Mouse (Mus musculus) liver, embryonic 16.5 days (tissue): ENCODE results near the gene Lats2. TPM values are rescaled to one million over a fixed set of nuclear protein-coding genes. Genes with fewer than 3 reads are reported as not detected.

Source experiments
- ATAC-seq: fragments of 200-750 bp; cut with Nextera tagmentation; 2 replicates; pipeline ENCODE4 v1.8.0; 2017; ENCODE audit warnings: low read depth, mild to moderate bottlenecking, moderate number of reproducible peaks, moderate library complexity
- H3K27ac ChIP-seq: fragments of 300-500 bp; sonication (generic); 2 replicates; pipeline ENCODE4 v1.5.1; 2014; ENCODE audit warnings: mild to moderate bottlenecking, low read length
- H3K27me3 ChIP-seq: fragments of 300-500 bp; sonication (generic); 2 replicates; pipeline ENCODE4 v1.6.1; 2014; ENCODE audit warnings: low read depth, low read length, mixed read lengths; ENCODE audit not compliant: control insufficient read depth, insufficient read depth
- H3K36me3 ChIP-seq: fragments of 300-500 bp; sonication (generic); 2 replicates; pipeline ENCODE4 v1.6.1; 2014; ENCODE audit warnings: mild to moderate bottlenecking; ENCODE audit not compliant: control insufficient read depth, insufficient read depth
- H3K4me1 ChIP-seq: fragments of 300-500 bp; sonication (generic); 2 replicates; pipeline ENCODE4 v1.6.1; 2014; ENCODE audit warnings: low read depth, low read length, mixed read lengths; ENCODE audit not compliant: control insufficient read depth
- H3K4me2 ChIP-seq: fragments of 300-500 bp; sonication (generic); 2 replicates; pipeline ENCODE4 v1.6.1; 2014; ENCODE audit warnings: low read depth, low read length, mixed read lengths
- H3K4me3 ChIP-seq: fragments of 300-500 bp; sonication (generic); 2 replicates; pipeline ENCODE4 v1.5.1; 2014; ENCODE audit warnings: low read depth, mild to moderate bottlenecking, low read length
- H3K9ac ChIP-seq: fragments of 300-500 bp; sonication (generic); 2 replicates; pipeline ENCODE4 v1.6.1; 2014; ENCODE audit warnings: low read depth, low read length
- H3K9me3 ChIP-seq: fragments of 300-500 bp; sonication (generic); replicated peaks from 2 replicates; pipeline ENCODE4 v1.6.1; 2016; ENCODE audit warnings: low read length; ENCODE audit not compliant: control insufficient read depth
- WGBS: fragments of 180-500 bp; shearing (Covaris S2); extraction: QIAGEN DNeasy Blood & Tissue Kit; methylation state at CpG from one replicate; pipeline ENCODE4 v1.1.7; 2014; ENCODE audit not compliant: insufficient replicate concordance; 5-methylcytosine and 5-hydroxymethylcytosine counted together
- polyA plus RNA-seq: library from polyadenylated mRNA; unstranded; fragments of >200 nt; fragmentation: Nextera tagmentation; extraction: Ambion mirVana; gene quantifications from 2 replicates; pipeline ENCODE4 v1.2.1, GENCODE M21; 2015

Lats2 gene
- polyA plus RNA-seq, 1 experiment from 2014 or later, result 6.1 TPM

DNA sequence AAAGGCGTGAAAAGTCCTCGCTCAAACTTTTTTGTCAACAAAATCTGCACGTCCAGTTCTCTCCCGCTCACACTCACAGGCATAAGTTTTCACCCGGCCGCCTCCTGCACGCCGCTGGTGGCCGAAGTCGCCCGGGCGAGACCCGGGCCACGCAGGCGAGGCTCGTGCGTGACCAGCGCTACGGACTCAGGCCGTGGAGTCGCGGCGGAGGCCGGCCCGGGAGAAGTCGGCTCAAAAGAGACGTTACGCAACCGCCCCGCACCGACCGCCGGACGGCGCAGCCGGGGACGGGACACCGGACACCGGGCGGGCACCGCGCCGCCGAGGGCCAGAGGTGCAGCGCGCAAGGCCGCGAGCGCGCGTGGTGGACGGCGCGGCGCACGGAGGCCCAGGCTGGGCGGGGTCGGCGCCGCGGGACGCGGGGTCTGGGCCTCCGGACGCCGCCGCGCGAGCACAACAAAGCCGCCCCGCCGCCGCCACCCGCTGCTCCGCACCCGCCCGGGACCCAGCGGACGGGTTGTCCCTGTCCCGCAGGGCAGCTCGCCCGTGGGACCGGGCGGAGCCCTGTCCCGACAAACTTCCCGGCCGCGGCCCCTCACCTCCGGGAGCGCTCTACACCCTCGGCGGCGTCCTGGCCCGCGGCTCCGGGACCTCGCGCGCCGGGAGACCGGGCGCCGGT is 12.8 kb downstream of the Lats2 start:
- peak overlapping the region; percentile 83 for H3K4me3 ChIP-seq
- H3K27me3 ChIP-seq, result peaks cover 15% of the 10 kb centered on the region
- WGBS, result under 1% methylated on average over 96 of the region's 103 CpGs
- H3K27ac ChIP-seq, result peak overlapping the region; percentile 85
- H3K9ac ChIP-seq, result peak overlapping the region; percentile 86
- peak overlapping the region; percentile 89 for H3K4me2 ChIP-seq
- H3K4me1 ChIP-seq, result peaks cover 36% of the 10 kb centered on the region
- no peaks in the 10 kb centered on the region for H3K36me3 ChIP-seq
- H3K9me3 ChIP-seq, result no peaks in the 10 kb centered on the region
- peak; percentile 63 for ATAC-seq

GRCm38 (mm10) chr14:57744547-57744946 is 13.6 kb downstream of the Lats2 start:
- Histone ChIP-seq H3K27ac (no peak overlapping the region), H3K4me2 (peak overlapping the region; percentile 89), H3K9ac (no peak overlapping the region), H3K4me1 (peaks cover 28% of the 10 kb centered on the region), H3K36me3 (no peaks in the 10 kb centered on the region), H3K9me3 (no peaks in the 10 kb centered on the region), H3K27me3 (peaks cover 15% of the 10 kb centered on the region), H3K4me3 (peak overlapping the region; percentile 83)
- no peak for ATAC-seq
- WGBS, result 6% methylated on average over 8 of the region's 8 CpGs

DNA sequence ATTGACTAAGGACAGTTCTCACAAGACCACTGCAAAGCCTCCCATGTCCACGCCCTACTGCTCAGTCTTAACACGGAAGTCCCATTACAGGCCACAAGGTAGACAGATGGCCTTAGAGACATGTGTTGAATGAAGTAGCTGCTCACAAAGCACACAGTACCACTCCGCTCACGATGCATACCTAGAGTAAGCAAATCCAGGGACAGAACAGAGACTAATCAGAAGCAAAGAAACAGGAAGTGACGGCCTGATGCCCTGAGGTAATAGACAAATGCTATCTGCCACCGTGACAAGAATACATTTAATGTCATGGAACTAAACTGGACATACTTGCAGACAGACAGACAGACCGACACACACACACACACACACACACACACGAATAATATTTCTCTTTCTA is 17.5 kb downstream of the Lats2 start:
- Histone ChIP-seq H3K36me3 (no peaks in the 10 kb centered on the region), H3K9ac (no peak overlapping the region), H3K9me3 (no peaks in the 10 kb centered on the region), H3K4me2 (no peak overlapping the region), H3K4me1 (peaks cover 14% of the 10 kb centered on the region; the same call in 1 of the 2 replicates), H3K4me3 (no peak overlapping the region), H3K27ac (no peak overlapping the region), H3K27me3 (peaks cover 15% of the 10 kb centered on the region)
- no peak for ATAC-seq
- 62% methylated on average over 8 of the region's 8 CpGs for WGBS

DNA sequence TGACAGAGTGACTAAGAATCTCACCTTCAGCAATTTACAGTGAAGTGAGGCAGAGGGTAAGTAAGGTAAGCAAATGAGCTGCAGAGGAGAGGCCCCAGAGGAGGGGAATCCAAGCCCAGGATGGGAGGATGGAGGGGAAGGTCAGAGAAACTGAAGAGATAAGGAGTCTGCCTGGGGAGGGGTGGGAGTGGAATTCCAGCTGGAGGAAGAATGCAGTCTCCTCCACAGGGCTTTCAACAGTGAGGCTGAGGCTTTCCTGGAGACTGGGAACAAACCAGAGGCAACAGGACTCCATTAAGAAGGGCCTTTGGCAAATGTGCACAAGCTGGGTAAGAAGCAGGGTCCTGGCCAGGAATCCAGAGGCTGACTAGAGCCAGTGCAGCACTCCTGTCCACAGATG is 21.1 kb downstream of the Lats2 start:
- Histone ChIP-seq H3K27me3 (no peaks in the 10 kb centered on the region), H3K4me3 (no peak overlapping the region), H3K36me3 (no peaks in the 10 kb centered on the region), H3K9me3 (no peaks in the 10 kb centered on the region), H3K27ac (no peak overlapping the region), H3K4me2 (no peak overlapping the region), H3K9ac (no peak overlapping the region), H3K4me1 (peaks cover 4% of the 10 kb centered on the region; the same call in 1 of the 2 replicates)
- no peak for ATAC-seq

DNA sequence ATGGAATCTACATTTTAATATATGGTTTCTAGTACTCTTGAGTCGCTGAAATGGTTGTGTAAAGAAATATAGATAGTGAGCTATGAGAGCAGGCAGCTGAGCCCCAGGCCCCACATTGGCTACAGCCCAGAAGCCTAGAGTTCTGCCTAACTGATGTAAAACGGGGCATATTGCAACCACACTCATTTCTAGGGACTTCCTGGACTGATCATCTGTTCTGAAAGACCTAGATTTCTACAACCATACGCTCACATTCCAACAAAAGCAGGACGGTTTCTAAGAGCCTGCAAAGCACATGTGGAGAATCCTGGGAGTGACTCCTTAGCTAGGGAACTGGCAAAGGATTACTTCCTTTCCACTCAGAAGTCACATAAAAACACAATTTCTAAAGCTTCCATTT is 22.0 kb downstream of the Lats2 start:
- Histone ChIP-seq H3K4me2 (no peak overlapping the region), H3K4me3 (no peak overlapping the region), H3K4me1 (peaks cover 1% of the 10 kb centered on the region; the same call in 1 of the 2 replicates), H3K9ac (no peak overlapping the region), H3K27ac (no peak overlapping the region), H3K27me3 (no peaks in the 10 kb centered on the region), H3K9me3 (no peaks in the 10 kb centered on the region), H3K36me3 (no peaks in the 10 kb centered on the region)
- 48% methylated on average over 4 of the region's 4 CpGs for WGBS
- ATAC-seq, result no peak

DNA sequence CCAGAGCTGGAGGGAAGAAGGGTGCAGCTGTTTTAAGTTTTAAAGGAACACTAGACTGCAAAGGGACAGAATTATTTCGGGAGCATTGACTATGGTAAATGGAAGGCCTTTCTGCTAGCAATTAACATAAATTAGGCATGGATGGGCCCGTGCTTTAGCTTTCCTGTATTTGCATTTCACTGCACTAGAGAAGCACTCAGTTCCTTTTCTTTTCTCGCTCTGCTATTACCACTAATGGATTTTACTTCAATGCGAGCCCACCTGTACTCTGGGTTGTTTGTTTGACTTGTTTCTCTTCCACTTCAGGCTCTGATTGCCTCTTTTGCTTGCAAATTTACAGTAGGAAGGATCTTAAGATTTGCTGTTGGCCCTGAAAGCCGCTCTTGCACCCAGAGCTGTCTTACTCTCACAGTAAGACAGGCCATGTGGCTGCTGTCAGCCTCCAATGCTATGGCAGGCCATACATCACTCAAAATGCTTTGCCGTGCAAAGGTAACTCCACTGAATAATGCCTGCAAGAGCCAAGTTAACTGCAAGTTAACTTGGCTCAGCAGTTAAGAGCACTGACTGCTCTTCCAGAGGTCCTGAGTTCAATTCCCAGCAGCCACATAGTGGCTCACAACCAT is 25.4 kb downstream of the Lats2 start:
- WGBS, result 76% methylated on average over 6 of the region's 6 CpGs
- Histone ChIP-seq H3K27me3 (no peaks in the 10 kb centered on the region), H3K9me3 (no peaks in the 10 kb centered on the region), H3K27ac (no peak overlapping the region), H3K9ac (no peak overlapping the region), H3K36me3 (no peaks in the 10 kb centered on the region), H3K4me3 (no peak overlapping the region), H3K4me2 (no peak overlapping the region), H3K4me1 (peaks cover 11% of the 10 kb centered on the region)
- ATAC-seq, result no peak

DNA sequence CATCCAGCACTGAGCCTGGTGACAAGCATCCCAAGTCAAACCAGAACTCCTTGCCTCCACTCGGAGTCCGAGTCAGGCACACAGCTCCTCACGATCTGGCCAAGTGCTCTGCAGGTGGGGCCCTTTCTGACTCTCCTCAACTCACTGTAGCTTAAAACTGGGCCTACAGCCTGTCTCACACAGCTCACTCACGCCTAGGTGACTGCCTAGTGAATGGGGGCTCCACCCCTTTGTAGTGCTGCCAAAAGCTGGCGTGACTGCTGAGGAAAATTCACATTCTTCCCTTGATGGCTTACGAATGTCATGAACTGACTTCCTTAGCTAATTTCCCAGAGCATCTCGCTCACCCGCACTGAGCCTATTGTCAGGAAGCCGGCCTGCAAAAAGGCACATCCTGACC is 27.7 kb downstream of the Lats2 start:
- no peak for ATAC-seq
- Histone ChIP-seq H3K27me3 (no peaks in the 10 kb centered on the region), H3K9ac (no peak overlapping the region), H3K4me2 (no peak overlapping the region), H3K27ac (no peak overlapping the region), H3K9me3 (no peaks in the 10 kb centered on the region), H3K4me1 (peaks cover 11% of the 10 kb centered on the region), H3K36me3 (no peaks in the 10 kb centered on the region), H3K4me3 (no peak overlapping the region)
- WGBS, result 58% methylated on average over 9 of the region's 9 CpGs

GRCm38 (mm10) chr14:57729975-57730499 is 28.2 kb downstream of the Lats2 start:
- ATAC-seq, result peak; percentile 62
- 32% methylated on average over 5 of the region's 5 CpGs for WGBS
- Histone ChIP-seq H3K4me2 (no peak overlapping the region), H3K9me3 (no peaks in the 10 kb centered on the region), H3K9ac (no peak overlapping the region), H3K4me3 (no peak overlapping the region), H3K4me1 (peaks cover 11% of the 10 kb centered on the region), H3K27me3 (no peaks in the 10 kb centered on the region), H3K27ac (peak overlapping the region; percentile 18; the same call in 1 of the 2 replicates), H3K36me3 (no peaks in the 10 kb centered on the region)

DNA sequence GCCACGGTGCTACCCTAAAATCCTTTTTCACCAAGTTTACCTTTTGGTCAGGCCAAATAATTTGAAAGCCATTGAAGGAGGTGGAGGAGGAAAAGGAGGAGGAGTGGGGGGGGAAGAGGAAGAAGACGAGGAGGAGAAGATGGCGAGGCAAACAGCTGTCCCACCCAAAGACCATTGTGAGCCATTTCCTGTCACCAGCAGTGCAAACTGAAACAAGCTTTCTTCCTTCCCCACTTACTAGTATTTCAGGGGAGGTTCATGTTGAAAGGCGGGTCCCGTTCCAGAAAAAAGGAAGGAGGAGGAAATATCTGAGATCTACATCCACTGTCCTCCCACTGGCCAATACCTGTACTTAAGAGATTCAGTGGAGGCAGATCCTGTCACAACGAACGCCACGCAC is 28.8 kb downstream of the Lats2 start:
- H3K4me2 ChIP-seq, result no peak overlapping the region
- WGBS, result 40% methylated on average over 8 of the region's 8 CpGs
- H3K4me1 ChIP-seq, result peaks cover 11% of the 10 kb centered on the region
- ATAC-seq, result no peak
- H3K9me3 ChIP-seq, result no peaks in the 10 kb centered on the region
- no peaks in the 10 kb centered on the region for H3K27me3 ChIP-seq
- no peak overlapping the region for H3K4me3 ChIP-seq
- H3K36me3 ChIP-seq, result no peaks in the 10 kb centered on the region
- H3K9ac ChIP-seq, result no peak overlapping the region
- no peak overlapping the region for H3K27ac ChIP-seq
